Mouse (Mus musculus) midbrain, embryonic 11.5 days (tissue): ENCODE measurements around the gene Pex19. TPM values are rescaled to one million over a fixed set of nuclear protein-coding genes. Genes with fewer than 3 reads are reported as not detected.

ENCODE experiments used
- ATAC-seq: fragments of 200-750 bp; cut with Nextera tagmentation; 2 replicates; pipeline ENCODE4 v1.8.0; 2017; ENCODE audit warnings: moderate TSS enrichment, moderate library complexity; ENCODE audit not compliant: low FRiP score
- DNase-seq: peaks from one replicate; pipeline ENCODE4 v3.0.0; 2015; ENCODE audit warnings: low spot score; ENCODE audit errors: missing footprints
- H3K27ac ChIP-seq: fragments of 300-500 bp; sonication (generic); 2 replicates; pipeline ENCODE4 v1.5.1; 2014; ENCODE audit warnings: low read depth, low read length
- H3K27me3 ChIP-seq: fragments of 300-500 bp; sonication (generic); 2 replicates; pipeline ENCODE4 v1.6.1; 2014; ENCODE audit warnings: mild to moderate bottlenecking, low read length, moderate library complexity, mixed read lengths; ENCODE audit not compliant: control insufficient read depth, insufficient read depth
- H3K36me3 ChIP-seq: fragments of 300-500 bp; sonication (generic); 2 replicates; pipeline ENCODE4 v1.6.1; 2014; ENCODE audit warnings: mild to moderate bottlenecking, low read length, moderate library complexity, mixed read lengths; ENCODE audit not compliant: control insufficient read depth, insufficient read depth
- H3K4me1 ChIP-seq: fragments of 300-500 bp; sonication (generic); 2 replicates; pipeline ENCODE4 v1.6.1; 2014; ENCODE audit warnings: low read length; ENCODE audit not compliant: control insufficient read depth, insufficient read depth
- H3K4me2 ChIP-seq: fragments of 300-500 bp; sonication (generic); 2 replicates; pipeline ENCODE4 v1.6.1; 2014; ENCODE audit warnings: mild to moderate bottlenecking, moderate library complexity
- H3K4me3 ChIP-seq: fragments of 300-500 bp; sonication (generic); 2 replicates; pipeline ENCODE4 v1.5.1; 2014; ENCODE audit warnings: low read depth, low read length
- H3K9ac ChIP-seq: fragments of 300-500 bp; sonication (generic); 2 replicates; pipeline ENCODE4 v1.6.1; 2014; ENCODE audit warnings: low read length
- H3K9me3 ChIP-seq: fragments of 300-500 bp; sonication (generic); 2 replicates; pipeline ENCODE4 v1.6.1; 2016; ENCODE audit warnings: low read length; ENCODE audit not compliant: control insufficient read depth
- WGBS: fragments of 180-500 bp; shearing (Covaris S2); extraction: QIAGEN DNeasy Blood & Tissue Kit; methylation state at CpG from one replicate; pipeline ENCODE4 v1.1.7; 2014; 5-methylcytosine and 5-hydroxymethylcytosine counted together
- polyA plus RNA-seq: library from polyadenylated mRNA; unstranded; fragments of >200 nt; fragmentation: Nextera tagmentation; extraction: Ambion mirVana; gene quantifications from 2 replicates; pipeline ENCODE4 v1.2.1, GENCODE M21; 2014

Gene Pex19
- 152 and 153 TPM in 2 replicates for polyA plus RNA-seq

DNA sequence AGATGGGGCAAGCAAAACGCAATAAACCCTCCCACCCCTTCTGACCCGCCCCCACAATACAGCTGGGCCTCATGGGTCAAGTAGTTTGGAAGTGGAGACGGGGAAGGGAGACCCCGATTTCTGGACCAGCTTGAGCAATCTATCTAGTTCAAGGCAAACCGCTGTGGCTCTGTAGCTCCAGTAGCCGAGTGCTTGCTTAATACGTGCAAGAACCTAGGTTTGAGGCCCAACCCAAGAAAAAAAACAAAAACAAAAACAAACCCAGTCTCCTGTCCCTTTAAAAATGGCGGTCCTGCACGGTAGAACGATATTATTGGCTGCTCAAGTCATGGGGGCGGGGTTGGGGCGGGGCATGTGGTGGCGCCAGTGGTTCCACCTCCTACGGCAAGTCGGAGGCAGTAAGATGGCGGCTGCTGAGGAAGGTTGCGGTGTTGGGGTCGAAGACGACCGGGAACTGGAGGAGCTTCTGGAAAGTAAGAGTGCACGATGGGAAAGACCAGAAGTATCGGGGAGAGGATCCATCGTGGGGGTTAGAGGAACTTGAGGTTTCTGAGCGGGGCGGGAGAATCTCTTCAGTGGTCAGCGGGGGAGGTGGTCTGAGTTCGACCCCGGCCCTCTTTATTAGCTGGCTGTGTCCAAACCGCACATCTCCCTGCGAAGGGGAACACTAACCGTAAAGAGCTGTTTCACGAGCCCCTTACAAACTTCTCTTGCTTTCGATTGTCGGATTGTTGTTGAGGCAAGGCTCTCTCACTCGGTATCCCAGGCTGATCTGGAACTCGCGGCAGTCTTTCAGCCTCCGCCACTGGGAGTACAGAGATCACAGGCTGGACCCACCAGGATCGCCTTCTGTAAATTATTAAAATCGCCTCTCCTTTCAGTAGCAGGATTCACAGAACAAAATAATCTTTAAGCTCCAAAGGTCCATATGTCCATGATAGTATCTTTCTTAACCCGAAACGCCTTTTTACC, at the start of gene Pex19:
Gene Pex19 (plus strand): TSS at position 380 of the 972 bp plus-strand sequence.
- peak within 1 kb of the TSS; percentile 84 for H3K9ac ChIP-seq
- H3K4me1 ChIP-seq, result peaks cover 10% of the 10 kb centered on the region
- H3K27ac ChIP-seq, result no peak within 1 kb of the TSS
- 2% methylated on average over 42 of the region's 42 CpGs for WGBS
- ATAC-seq, result peak; percentile 98
- peaks cover 15% of the 10 kb centered on the region for H3K36me3 ChIP-seq
- H3K4me3 ChIP-seq, result peak within 1 kb of the TSS; percentile 81
- peak; percentile 99 for DNase-seq
- no peaks in the 10 kb centered on the region for H3K9me3 ChIP-seq
- H3K27me3 ChIP-seq, result no peaks in the 10 kb centered on the region
- peak within 1 kb of the TSS; percentile 67 for H3K4me2 ChIP-seq

DNA sequence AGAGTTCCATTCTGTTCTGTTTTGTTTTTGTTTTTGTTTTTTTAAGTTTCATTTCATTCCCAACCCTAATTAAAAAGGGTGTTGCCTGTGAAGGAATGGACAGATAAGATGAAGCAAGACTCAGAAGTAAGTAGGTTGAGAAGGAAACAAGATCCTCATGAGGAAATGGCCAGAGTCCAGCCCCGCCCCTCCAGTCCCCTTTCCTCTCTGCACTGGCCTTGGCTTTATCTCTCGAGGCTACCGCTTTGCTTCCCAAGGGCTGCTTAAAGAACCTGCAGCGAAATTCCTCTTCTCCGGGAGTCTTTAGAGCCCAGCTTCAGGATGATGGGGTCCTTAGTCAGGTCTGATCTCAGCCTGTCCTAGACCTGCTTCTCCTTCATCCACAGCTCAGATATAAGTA, 48.6 kb upstream of the Pex19 start:
- H3K9ac ChIP-seq, result no peak overlapping the region
- peaks cover 16% of the 10 kb centered on the region for H3K36me3 ChIP-seq
- no peak for DNase-seq
- 80% methylated on average over 5 of the region's 5 CpGs for WGBS
- no peak overlapping the region for H3K27ac ChIP-seq
- ATAC-seq, result no peak
- H3K4me1 ChIP-seq, result peaks cover 4% of the 10 kb centered on the region
- no peak overlapping the region for H3K4me3 ChIP-seq
- H3K4me2 ChIP-seq, result no peak overlapping the region
- H3K9me3 ChIP-seq, result no peaks in the 10 kb centered on the region
- no peaks in the 10 kb centered on the region for H3K27me3 ChIP-seq

DNA sequence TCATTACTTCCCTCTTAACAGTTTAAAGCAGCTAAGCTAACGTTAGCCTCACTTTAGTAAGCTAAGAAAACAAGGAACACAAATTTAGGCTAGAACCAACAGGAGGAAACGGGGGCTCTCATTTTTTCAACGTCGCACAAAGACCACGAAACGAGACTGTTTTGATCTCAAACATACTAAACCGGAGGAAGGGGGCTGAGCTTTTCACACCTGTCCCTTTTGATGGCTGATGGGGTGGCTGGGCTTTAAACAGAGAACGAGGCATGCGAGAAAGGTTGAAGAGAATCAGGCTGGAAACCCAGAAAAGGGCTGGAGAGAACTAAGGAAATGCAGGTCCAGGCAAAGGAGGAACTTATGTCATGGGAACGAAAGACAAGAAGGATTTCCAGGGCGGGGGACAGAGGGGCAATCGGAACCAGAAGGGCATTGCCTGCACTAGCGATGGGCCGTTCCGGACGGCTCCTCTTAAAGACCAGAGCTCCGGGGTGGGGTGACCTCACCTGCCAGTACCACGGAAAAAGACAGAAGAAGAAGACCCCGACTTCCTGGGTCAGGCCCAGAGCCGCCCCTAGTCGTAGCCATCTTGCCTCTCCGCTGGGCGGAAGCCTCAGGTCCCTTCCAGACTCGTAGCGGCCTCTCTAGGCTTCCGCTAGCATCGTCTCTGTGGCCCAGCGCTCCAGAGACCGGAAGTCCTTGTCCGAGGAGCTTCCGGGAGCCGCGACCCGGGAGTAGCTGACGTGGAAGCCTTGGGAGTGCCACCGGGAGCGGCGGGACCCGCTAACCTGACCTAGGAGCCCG, 44.3 kb upstream of the Pex19 start, which contains the start of the genes Copa and Ncstn:
Gene Copa (plus strand): TSS at position 429 of the 798 bp plus-strand sequence.
Gene Ncstn (minus strand): TSS at position 695 of the 798 bp plus-strand sequence.
- Histone ChIP-seq H3K27me3 (no peaks in the 10 kb centered on the region), H3K4me3 (peak within 1 kb of the TSS; percentile 81), H3K4me1 (peaks cover 9% of the 10 kb centered on the region), H3K36me3 (peaks cover 12% of the 10 kb centered on the region), H3K27ac (peak within 1 kb of the TSS; percentile 40), H3K4me2 (peak within 1 kb of the TSS; percentile 53), H3K9me3 (no peaks in the 10 kb centered on the region), H3K9ac (peak within 1 kb of the TSS; percentile 87)
- under 1% methylated on average over 40 of the region's 40 CpGs for WGBS
- ATAC-seq (peak; percentile 97), DNase-seq (peak; percentile 99)

DNA sequence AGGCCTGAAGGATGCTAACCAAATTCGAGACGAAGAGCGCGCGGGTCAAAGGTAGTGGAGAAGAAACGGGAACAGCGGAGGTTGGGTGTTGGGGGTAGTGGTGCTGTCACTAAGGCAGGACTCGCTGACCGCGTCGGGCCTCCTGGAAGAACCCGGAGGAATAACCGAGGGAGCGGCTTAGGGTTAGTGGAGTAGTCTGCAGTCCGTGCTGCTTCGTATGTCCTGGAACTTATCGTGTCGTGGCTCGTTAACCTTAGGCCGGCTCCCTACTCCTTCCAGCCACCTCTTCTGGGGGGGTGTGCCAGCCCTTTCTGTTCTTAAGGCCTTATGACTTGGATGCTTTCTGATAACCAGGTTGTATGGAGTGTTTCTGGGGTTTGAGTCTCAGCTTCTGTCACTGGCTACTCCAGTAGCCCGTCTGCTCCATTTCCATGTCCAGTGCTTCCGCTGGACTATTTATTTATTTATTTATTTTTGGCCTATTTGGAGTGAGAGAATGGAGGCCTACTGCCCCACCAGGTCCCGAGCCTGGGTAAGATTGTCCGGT, 43.6 kb upstream of the Pex19 start:
- ATAC-seq (peak; percentile 81; the same call in 1 of the 2 replicates), DNase-seq (no peak)
- Histone ChIP-seq H3K27me3 (no peaks in the 10 kb centered on the region), H3K4me3 (peak overlapping the region; percentile 81), H3K9ac (peak overlapping the region; percentile 87), H3K9me3 (no peaks in the 10 kb centered on the region), H3K4me1 (peaks cover 9% of the 10 kb centered on the region), H3K27ac (peak overlapping the region; percentile 40; the same call in 1 of the 2 replicates), H3K36me3 (peaks cover 10% of the 10 kb centered on the region), H3K4me2 (peak overlapping the region; percentile 53)
- WGBS, result 4% methylated on average over 24 of the region's 24 CpGs

DNA sequence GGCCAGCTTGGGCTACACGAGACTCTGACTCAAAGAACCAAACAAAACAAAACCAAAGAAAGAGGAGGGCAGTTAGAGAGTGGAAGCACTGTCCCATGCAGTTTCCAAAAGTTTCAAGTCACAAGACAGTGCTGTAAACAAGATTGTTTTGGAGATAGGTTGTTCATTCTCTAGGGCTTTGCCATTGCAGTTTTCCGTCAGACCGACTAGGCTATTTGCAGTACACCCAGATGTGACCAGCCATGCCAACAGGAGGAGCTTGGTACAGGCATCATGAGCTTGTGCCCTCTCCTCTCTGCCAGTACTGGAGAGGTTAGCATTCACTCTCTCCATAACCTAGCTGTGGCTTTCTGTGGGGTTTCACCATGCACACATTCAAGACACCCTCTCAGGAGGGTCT, 33.0 kb upstream of the Pex19 start:
- Histone ChIP-seq H3K9me3 (no peaks in the 10 kb centered on the region), H3K27me3 (no peaks in the 10 kb centered on the region), H3K36me3 (peaks cover 20% of the 10 kb centered on the region), H3K4me1 (0 out of 2 replicates have a peak, but pooled peaks cover 2% of the 10 kb centered on the region), H3K9ac (no peak overlapping the region), H3K4me2 (no peak overlapping the region), H3K4me3 (no peak overlapping the region), H3K27ac (no peak overlapping the region)
- no peak for ATAC-seq
- WGBS, result 67% methylated on average over 3 of the region's 3 CpGs
- no peak for DNase-seq

DNA sequence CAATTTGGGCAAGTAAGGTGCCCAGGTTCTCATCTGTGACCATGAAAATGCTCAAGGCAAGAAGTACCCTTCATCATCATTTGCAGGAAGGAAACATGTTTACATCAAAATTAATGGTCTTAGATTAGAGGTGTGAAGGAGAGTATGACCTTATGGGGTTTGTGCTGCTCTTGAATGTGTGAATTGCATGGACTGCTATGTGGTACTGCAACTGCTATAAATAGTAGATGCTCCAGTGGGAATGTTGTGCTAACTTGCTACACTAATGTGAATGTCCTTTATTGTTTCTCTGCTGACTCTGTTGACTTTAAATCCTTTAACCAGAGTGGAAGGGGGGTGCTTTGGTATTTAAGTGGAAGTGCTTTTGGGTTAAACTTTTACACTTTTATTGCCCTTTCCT, 32.3 kb upstream of the Pex19 start:
- H3K9ac ChIP-seq, result no peak overlapping the region
- H3K9me3 ChIP-seq, result no peaks in the 10 kb centered on the region
- no peak overlapping the region for H3K27ac ChIP-seq
- peaks cover 20% of the 10 kb centered on the region for H3K36me3 ChIP-seq
- H3K4me2 ChIP-seq, result no peak overlapping the region
- H3K4me3 ChIP-seq, result no peak overlapping the region
- no peak for DNase-seq
- H3K27me3 ChIP-seq, result no peaks in the 10 kb centered on the region
- 0 out of 2 replicates have a peak, but pooled peaks cover 2% of the 10 kb centered on the region for H3K4me1 ChIP-seq
- ATAC-seq, result no peak

DNA sequence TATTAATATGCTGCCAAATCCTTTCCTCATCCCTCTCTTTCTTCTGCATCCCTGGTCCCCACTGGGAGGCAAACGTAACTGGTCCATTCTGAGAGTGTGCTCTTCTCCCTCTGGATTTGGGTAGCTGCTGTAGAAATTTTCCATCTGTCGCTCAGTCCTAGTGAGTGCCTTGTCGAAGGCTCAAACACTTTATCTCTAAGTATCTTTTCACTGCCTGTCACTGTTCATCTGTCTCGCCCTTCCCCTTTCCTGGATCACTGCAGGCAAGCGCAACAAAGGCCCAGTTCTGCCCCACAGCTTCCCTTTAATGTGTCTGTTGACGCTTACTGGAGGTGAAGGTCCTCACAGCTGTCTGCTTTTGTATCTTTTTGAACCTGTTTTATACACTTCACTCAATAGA, 31.4 kb upstream of the Pex19 start:
- H3K9ac ChIP-seq, result no peak overlapping the region
- H3K27ac ChIP-seq, result no peak overlapping the region; the same call in 1 of the 2 replicates
- H3K9me3 ChIP-seq, result no peaks in the 10 kb centered on the region
- no peak overlapping the region for H3K4me3 ChIP-seq
- no peak for DNase-seq
- no peak overlapping the region for H3K4me2 ChIP-seq
- peak; percentile 67 for ATAC-seq
- WGBS, result 42% methylated on average over 6 of the region's 6 CpGs
- H3K4me1 ChIP-seq, result 0 out of 2 replicates have a peak, but pooled peaks cover 2% of the 10 kb centered on the region
- peaks cover 25% of the 10 kb centered on the region for H3K36me3 ChIP-seq
- no peaks in the 10 kb centered on the region for H3K27me3 ChIP-seq

DNA sequence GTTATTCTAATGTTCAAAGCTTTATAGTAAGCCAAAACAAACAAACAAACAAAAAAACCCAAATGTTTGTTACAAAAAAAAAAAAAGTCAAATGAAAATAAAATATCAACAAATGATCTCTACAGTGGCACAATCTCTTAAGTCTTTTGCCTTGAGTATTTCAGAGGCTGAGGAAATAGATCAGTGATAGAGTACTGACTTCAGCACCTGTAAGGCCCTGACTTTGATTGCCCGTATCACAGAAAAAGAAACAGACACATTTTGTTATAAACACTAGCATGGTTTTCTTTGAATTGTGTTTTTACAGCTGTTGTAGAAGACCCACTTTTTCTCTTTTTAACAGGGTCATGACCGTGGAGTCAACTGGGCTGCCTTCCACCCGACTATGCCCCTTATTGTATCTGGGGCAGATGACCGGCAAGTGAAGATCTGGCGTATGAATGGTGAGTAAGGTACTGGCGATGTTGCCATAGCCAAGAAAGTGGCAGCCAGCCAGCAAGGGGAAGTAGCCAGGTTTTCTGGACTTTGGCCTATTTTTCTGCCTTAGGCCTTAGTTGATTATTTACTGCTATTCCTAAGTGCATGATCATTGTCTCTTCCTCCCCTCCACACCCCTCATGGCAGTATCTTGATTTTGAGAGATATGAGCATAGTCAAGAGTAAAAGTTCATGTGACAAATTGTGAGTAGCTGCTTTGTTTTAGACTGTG, 27.1 kb upstream of the Pex19 start:
- H3K27ac ChIP-seq, result no peak overlapping the region
- WGBS, result 90% methylated on average over 6 of the region's 6 CpGs
- peaks cover 25% of the 10 kb centered on the region for H3K36me3 ChIP-seq
- no peak overlapping the region for H3K9ac ChIP-seq
- ATAC-seq (no peak), DNase-seq (no peak)
- no peak overlapping the region for H3K4me2 ChIP-seq
- H3K4me3 ChIP-seq, result no peak overlapping the region
- H3K4me1 ChIP-seq, result 0 out of 2 replicates have a peak, but pooled peaks cover 2% of the 10 kb centered on the region
- H3K9me3 ChIP-seq, result no peaks in the 10 kb centered on the region
- H3K27me3 ChIP-seq, result no peaks in the 10 kb centered on the region
